Mouse (Mus musculus): ENCODE data around the gene Sectm1a. TPM values are rescaled to one million over a fixed set of nuclear protein-coding genes. Genes with fewer than 3 reads are reported as not detected.

Gene Sectm1a
- polyA plus RNA-seq, 1 experiment from 2014 or later: 0.43 TPM

DNA sequence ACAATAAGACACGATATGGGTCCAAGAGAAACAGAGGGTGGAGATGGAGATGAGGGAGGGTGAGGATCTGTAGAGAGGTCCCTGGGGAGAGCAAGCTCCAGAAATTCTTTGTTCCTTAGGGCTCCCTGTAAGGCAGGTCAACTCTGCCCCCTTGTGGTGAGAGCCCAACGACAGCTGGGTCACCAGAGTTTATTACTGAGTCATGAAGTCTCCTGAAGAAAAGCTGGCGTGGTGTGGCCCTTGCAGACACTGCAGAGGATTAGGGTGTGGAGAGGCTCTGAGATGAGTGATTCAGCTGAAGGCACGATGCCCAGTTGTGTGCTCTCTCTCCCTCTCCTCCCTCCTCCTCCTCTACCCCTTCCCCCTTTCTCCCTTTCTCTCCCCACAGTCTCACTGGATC is 39.8 kb downstream of the Sectm1a start:
- no peaks in the 10 kb centered on the region for H3K9me3 ChIP-seq (replicated peaks)
- H3K27ac ChIP-seq: no peak overlapping the region
- H3K4me2 ChIP-seq: no peak overlapping the region
- no peak overlapping the region for H3K9ac ChIP-seq
- no peaks in the 10 kb centered on the region for H3K4me1 ChIP-seq
- no peak for ATAC-seq
- H3K4me3 ChIP-seq: no peak overlapping the region
- H3K27me3 ChIP-seq (replicated peaks): peaks cover 45% of the 10 kb centered on the region
- no peaks in the 10 kb centered on the region for H3K36me3 ChIP-seq
- WGBS (ENCODE audit: insufficient replicate concordance): 9% methylated on average over 4 of the region's 4 CpGs

DNA sequence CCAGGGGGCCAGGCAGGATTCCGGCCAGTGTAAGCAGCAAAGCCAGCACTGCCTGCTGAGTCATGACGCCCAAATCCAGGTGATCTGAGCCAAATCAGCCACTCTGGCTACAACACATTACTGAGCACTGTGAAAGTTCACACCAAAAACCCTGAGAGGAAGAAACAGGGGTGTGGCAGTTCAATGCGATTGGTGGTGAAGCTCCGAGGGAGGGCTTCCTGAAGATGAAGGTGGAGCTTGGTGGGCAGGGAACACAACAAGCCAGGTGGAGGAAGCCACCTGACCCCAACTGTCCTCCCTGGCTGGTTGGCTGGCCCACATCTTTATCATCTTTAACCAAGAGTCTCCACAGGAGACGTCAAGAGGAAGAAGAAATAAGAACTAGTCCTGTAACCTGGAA is 41.7 kb downstream of the Sectm1a start, which contains the start of gene Cd7:
Cd7 (minus strand) TSS at position 117 of the 400 bp plus-strand sequence.
- Histone ChIP-seq H3K4me2 (no peak within 1 kb of the TSS), H3K27ac (no peak within 1 kb of the TSS), H3K9ac (no peak within 1 kb of the TSS), H3K36me3 (no peaks in the 10 kb centered on the region), H3K4me1 (no peaks in the 10 kb centered on the region), H3K4me3 (no peak within 1 kb of the TSS), H3K9me3 (replicated peaks) (no peaks in the 10 kb centered on the region), H3K27me3 (replicated peaks) (peaks cover 38% of the 10 kb centered on the region)
- no peak for ATAC-seq
- WGBS (ENCODE audit: insufficient replicate concordance): 41% methylated on average over 5 of the region's 5 CpGs

- H3K4me2 ChIP-seq: no peak overlapping the region
- no peak overlapping the region for H3K9ac ChIP-seq
- ATAC-seq: no peak
- H3K4me3 ChIP-seq: no peak overlapping the region
- no peaks in the 10 kb centered on the region for H3K4me1 ChIP-seq
- no peak overlapping the region for H3K27ac ChIP-seq
- H3K9me3 ChIP-seq (replicated peaks): no peaks in the 10 kb centered on the region
- H3K36me3 ChIP-seq: no peaks in the 10 kb centered on the region
- WGBS (ENCODE audit: insufficient replicate concordance): 68% methylated on average over 11 of the region's 11 CpGs
- peaks cover 43% of the 10 kb centered on the region for H3K27me3 ChIP-seq (replicated peaks)
Measured at GRCm38 (mm10) chr11:121038366-121039240, 42.4 kb downstream of the Sectm1a start.

- Histone ChIP-seq H3K4me2 (no peak overlapping the region), H3K4me3 (no peak overlapping the region), H3K9me3 (replicated peaks) (no peaks in the 10 kb centered on the region), H3K36me3 (no peaks in the 10 kb centered on the region), H3K27me3 (replicated peaks) (peaks cover 38% of the 10 kb centered on the region; the same call in 1 of the 2 replicates), H3K9ac (no peak overlapping the region), H3K4me1 (no peaks in the 10 kb centered on the region), H3K27ac (no peak overlapping the region)
- no peak for ATAC-seq
- WGBS (ENCODE audit: insufficient replicate concordance): 41% methylated on average over 5 of the region's 5 CpGs
Measured at GRCm38 (mm10) chr11:121033118-121033517, 47.9 kb downstream of the Sectm1a start.

GRCm38 (mm10) chr11:121027259-121027658 is 53.8 kb downstream of the Sectm1a start:
- Histone ChIP-seq H3K4me2 (no peak overlapping the region), H3K4me1 (peaks cover 13% of the 10 kb centered on the region), H3K4me3 (no peak overlapping the region), H3K27ac (no peak overlapping the region), H3K9me3 (replicated peaks) (no peaks in the 10 kb centered on the region), H3K9ac (no peak overlapping the region), H3K27me3 (replicated peaks) (peaks cover 9% of the 10 kb centered on the region; the same call in 1 of the 2 replicates), H3K36me3 (no peaks in the 10 kb centered on the region)
- no peak; the same call in 1 of the 2 replicates for ATAC-seq
- 23% methylated on average over 7 of the region's 7 CpGs for WGBS (ENCODE audit: insufficient replicate concordance)

- no peak overlapping the region for H3K27ac ChIP-seq
- 24% methylated on average over 6 of the region's 6 CpGs for WGBS (ENCODE audit: insufficient replicate concordance)
- ATAC-seq: no peak
Measured at GRCm38 (mm10) chr11:121024163-121024562, 56.9 kb downstream of the Sectm1a start.

GRCm38 (mm10) chr11:121019501-121019900 is 61.5 kb downstream of the Sectm1a start:
- peaks cover 18% of the 10 kb centered on the region; the same call in 1 of the 2 replicates for H3K27me3 ChIP-seq (replicated peaks)
- H3K4me2 ChIP-seq: no peak overlapping the region
- H3K4me1 ChIP-seq: 0 out of 2 replicates have a peak, but pooled peaks cover 4% of the 10 kb centered on the region
- 66% methylated on average over 5 of the region's 5 CpGs for WGBS (ENCODE audit: insufficient replicate concordance)
- no peak overlapping the region for H3K4me3 ChIP-seq
- no peak overlapping the region for H3K27ac ChIP-seq
- no peak for ATAC-seq
- H3K9me3 ChIP-seq (replicated peaks): no peaks in the 10 kb centered on the region
- no peaks in the 10 kb centered on the region for H3K36me3 ChIP-seq
- no peak overlapping the region for H3K9ac ChIP-seq

More at GRCm38 (mm10) chr11:121024163-121024562, 56.9 kb downstream of the Sectm1a start:
- no peak overlapping the region for H3K9ac ChIP-seq
- peaks cover 9% of the 10 kb centered on the region; the same call in 1 of the 2 replicates for H3K27me3 ChIP-seq (replicated peaks)
- H3K36me3 ChIP-seq: no peaks in the 10 kb centered on the region
- H3K4me1 ChIP-seq: peaks cover 13% of the 10 kb centered on the region
- H3K9me3 ChIP-seq (replicated peaks): no peaks in the 10 kb centered on the region
- no peak overlapping the region for H3K4me2 ChIP-seq
- no peak overlapping the region for H3K4me3 ChIP-seq

DNA sequence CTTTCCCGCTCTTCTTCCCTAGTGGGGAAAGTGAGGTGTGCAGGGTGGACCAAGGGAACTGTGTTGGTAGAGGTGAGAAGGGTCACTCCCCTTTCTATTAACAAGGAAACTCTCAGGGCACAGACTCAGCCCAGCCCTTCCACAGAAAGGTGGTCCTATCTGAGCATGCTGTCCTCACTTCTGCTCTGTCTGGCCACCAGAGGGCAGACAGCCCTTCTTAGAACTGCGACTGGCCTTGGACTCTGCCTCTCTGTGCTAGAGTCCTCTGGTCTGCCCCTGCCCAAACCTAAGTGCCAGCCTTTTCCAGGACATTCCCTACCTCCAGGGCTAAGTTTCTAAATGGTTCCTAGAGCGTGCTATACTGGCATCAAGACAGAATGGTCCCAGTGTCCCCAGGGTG is 63.3 kb downstream of the Sectm1a start:
- peak; percentile 51; the same call in 1 of the 2 replicates for ATAC-seq
- H3K27ac ChIP-seq: no peak overlapping the region
- no peak overlapping the region for H3K4me3 ChIP-seq
- H3K27me3 ChIP-seq (replicated peaks): peaks cover 32% of the 10 kb centered on the region; the same call in 1 of the 2 replicates
- no peak overlapping the region for H3K9ac ChIP-seq
- H3K36me3 ChIP-seq: no peaks in the 10 kb centered on the region
- H3K4me2 ChIP-seq: no peak overlapping the region
- 19% methylated on average over 3 of the region's 3 CpGs for whole genome bisulfite sequencing (ENCODE audit: insufficient replicate concordance)
- no peaks in the 10 kb centered on the region for H3K4me1 ChIP-seq
- no peaks in the 10 kb centered on the region for H3K9me3 ChIP-seq (replicated peaks)

Other genes with a start within 250 kb of the Sectm1a start
- gene Ccdc57, start 148.3 kb downstream of the Sectm1a start, polyA plus RNA-seq (2016; fragmentation: Nextera tagmentation; extraction: Ambion mirVana): 2.9 and 3.2 TPM in 2 replicates
- 166 and 170 TPM in 2 replicates for gene Slc16a3, start 132.7 kb downstream of the Sectm1a start, polyA plus RNA-seq (2016; fragmentation: Nextera tagmentation; extraction: Ambion mirVana)
- gene Csnk1d, start 89.9 kb downstream of the Sectm1a start, polyA plus RNA-seq (2016; fragmentation: Nextera tagmentation; extraction: Ambion mirVana): 58.4 and 61.1 TPM in 2 replicates
- gene Cd7, start 41.8 kb downstream of the Sectm1a start, polyA plus RNA-seq (2016; fragmentation: Nextera tagmentation; extraction: Ambion mirVana): 0.33 and 0.54 TPM in 2 replicates
- gene Sectm1b, start 17.7 kb downstream of the Sectm1a start, polyA plus RNA-seq (2016; fragmentation: Nextera tagmentation; extraction: Ambion mirVana): 0.14 TPM in 1 of 2 replicates, not detected in the other
- 0.17 and 0.20 TPM in 2 replicates for gene Tex19.2, start 37.5 kb upstream of the Sectm1a start, polyA plus RNA-seq (2016; fragmentation: Nextera tagmentation; extraction: Ambion mirVana)
- 0.31 and 0.44 TPM in 2 replicates for gene Tex19.1, start 64.9 kb upstream of the Sectm1a start, polyA plus RNA-seq (2016; fragmentation: Nextera tagmentation; extraction: Ambion mirVana)
- not detected in 2 replicates for gene Uts2r, start 79.1 kb upstream of the Sectm1a start, polyA plus RNA-seq (2016; fragmentation: Nextera tagmentation; extraction: Ambion mirVana)
- gene Hexdc, start 123.2 kb upstream of the Sectm1a start, polyA plus RNA-seq (2016; fragmentation: Nextera tagmentation; extraction: Ambion mirVana): 3.5 and 3.7 TPM in 2 replicates
- gene Ogfod3, start 123.5 kb upstream of the Sectm1a start, polyA plus RNA-seq (2016; fragmentation: Nextera tagmentation; extraction: Ambion mirVana): 16.7 and 17.0 TPM in 2 replicates
- gene Cybc1, start 148.1 kb upstream of the Sectm1a start, polyA plus RNA-seq (2016; fragmentation: Nextera tagmentation; extraction: Ambion mirVana): 22.4 and 25.2 TPM in 2 replicates
- 120 and 121 TPM in 2 replicates for gene Narf, start 156.0 kb upstream of the Sectm1a start, polyA plus RNA-seq (2016; fragmentation: Nextera tagmentation; extraction: Ambion mirVana)
- gene Foxk2, start 178.8 kb upstream of the Sectm1a start, polyA plus RNA-seq (2016; fragmentation: Nextera tagmentation; extraction: Ambion mirVana): 6.2 and 6.5 TPM in 2 replicates

Measured in liver, embryonic 12.5 days (tissue).